Mouse (Mus musculus) midbrain, postnatal 0 days (tissue): ENCODE measurements at regions not wholly inside any gene's neighbourhood (a gene's known extent, or its start where the extent isn't known, plus 50 kb on each side); places are given as distances from the start of the nearest gene placed in this dataset.

Source experiments
- ATAC-seq: fragments of 200-750 bp; cut with Nextera tagmentation; 2 replicates; pipeline ENCODE4 v1.8.0; 2017; ENCODE audit warnings: moderate number of reproducible peaks, mild to moderate bottlenecking, moderate TSS enrichment, moderate library complexity; ENCODE audit not compliant: low FRiP score
- DNase-seq: peaks from one replicate; pipeline ENCODE4 v3.0.0-alpha.2; 2015; ENCODE audit warnings: low spot score
- H3K27ac ChIP-seq: fragments of 300-500 bp; sonication (generic); 2 replicates; pipeline ENCODE4 v1.5.1; 2014; ENCODE audit warnings: low read depth, mild to moderate bottlenecking, low read length, mixed read lengths
- H3K27me3 ChIP-seq: fragments of 300-500 bp; sonication (generic); 2 replicates; pipeline ENCODE4 v1.6.1; 2014; ENCODE audit warnings: low read length, control low read depth, mixed read lengths; ENCODE audit not compliant: insufficient read depth
- H3K36me3 ChIP-seq: fragments of 300-500 bp; sonication (generic); 2 replicates; pipeline ENCODE4 v1.6.1; 2014; ENCODE audit warnings: low read length, control low read depth, mixed read lengths; ENCODE audit not compliant: insufficient read depth
- H3K4me1 ChIP-seq: fragments of 300-500 bp; sonication (generic); 2 replicates; pipeline ENCODE4 v1.6.1; 2014; ENCODE audit warnings: mild to moderate bottlenecking, control low read depth, antibody characterized with exemption, low read length, mixed read lengths; ENCODE audit not compliant: insufficient read depth
- H3K4me2 ChIP-seq: fragments of 300-500 bp; sonication (generic); 2 replicates; pipeline ENCODE4 v1.6.1; 2014; ENCODE audit warnings: low read depth, mild to moderate bottlenecking, low read length, mixed read lengths; ENCODE audit not compliant: poor library complexity, severe bottlenecking
- H3K4me3 ChIP-seq: fragments of 300-500 bp; sonication (generic); 2 replicates; pipeline ENCODE4 v1.5.1; 2014; ENCODE audit warnings: low read depth, mild to moderate bottlenecking, low read length, moderate library complexity
- H3K9ac ChIP-seq: fragments of 300-500 bp; sonication (generic); replicated peaks from 2 replicates; pipeline ENCODE4 v1.6.1; 2014; ENCODE audit warnings: mild to moderate bottlenecking, low read length, moderate library complexity, mixed read lengths; ENCODE audit not compliant: poor library complexity, severe bottlenecking
- H3K9me3 ChIP-seq: fragments of 300-500 bp; sonication (generic); 2 replicates; pipeline ENCODE4 v1.6.1; 2016; ENCODE audit warnings: low read length, control low read depth
- CTCF ChIP-seq: IDR thresholded peaks from 2 replicates; pipeline ENCODE4 v1.5.1; 2016; ENCODE audit warnings: antibody characterized with exemption, mild to moderate bottlenecking
- WGBS: fragments of 180-500 bp; shearing (Covaris S2); extraction: QIAGEN DNeasy Blood & Tissue Kit; methylation state at CpG from one replicate; pipeline ENCODE4 v1.1.7; 2014; 5-methylcytosine and 5-hydroxymethylcytosine counted together

DNA sequence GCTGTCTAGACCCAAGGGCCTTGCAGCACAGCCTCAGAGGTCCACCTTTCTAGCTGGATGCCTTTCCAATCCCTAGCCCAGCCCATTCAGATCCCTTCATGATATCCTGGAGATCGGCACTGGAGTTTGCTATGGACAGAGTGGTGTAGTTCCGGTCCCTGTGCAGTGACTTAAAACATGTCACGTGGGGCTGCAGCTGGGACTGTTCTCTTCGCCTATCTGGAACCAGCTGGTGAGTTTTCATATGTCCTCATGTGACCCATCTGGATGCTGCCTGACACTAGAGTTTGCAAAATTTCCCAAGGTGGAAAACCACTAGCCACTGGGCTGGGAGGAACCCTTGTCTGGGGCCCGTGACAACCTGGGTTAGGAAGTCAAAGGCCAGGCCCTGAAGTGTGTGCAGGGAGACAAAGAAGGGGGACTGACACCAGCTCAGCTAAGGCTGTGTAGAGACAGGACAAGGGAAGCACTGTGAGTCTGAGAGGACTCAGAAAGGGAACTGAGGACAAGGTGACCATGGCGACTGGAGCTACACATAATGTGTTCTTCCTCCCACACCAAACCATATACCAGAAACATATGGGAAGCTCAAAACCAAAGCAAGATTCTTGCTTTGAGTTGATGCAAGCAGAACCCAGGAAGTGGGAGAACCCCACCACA lies 75.9 kb upstream of the Dazl start:
- no peak for DNase-seq
- no peaks in the 10 kb centered on the region for H3K36me3 ChIP-seq
- no peak overlapping the region for H3K9ac ChIP-seq
- no peaks in the 10 kb centered on the region for H3K9me3 ChIP-seq
- no peak overlapping the region for H3K4me2 ChIP-seq
- no peak overlapping the region for H3K4me3 ChIP-seq
- ATAC-seq, result no peak
- no peak for TF ChIP-seq CTCF
- no peaks in the 10 kb centered on the region for H3K4me1 ChIP-seq
- no peaks in the 10 kb centered on the region for H3K27me3 ChIP-seq
- 87% methylated on average over 6 of the region's 6 CpGs for WGBS
- no peak overlapping the region for H3K27ac ChIP-seq

DNA sequence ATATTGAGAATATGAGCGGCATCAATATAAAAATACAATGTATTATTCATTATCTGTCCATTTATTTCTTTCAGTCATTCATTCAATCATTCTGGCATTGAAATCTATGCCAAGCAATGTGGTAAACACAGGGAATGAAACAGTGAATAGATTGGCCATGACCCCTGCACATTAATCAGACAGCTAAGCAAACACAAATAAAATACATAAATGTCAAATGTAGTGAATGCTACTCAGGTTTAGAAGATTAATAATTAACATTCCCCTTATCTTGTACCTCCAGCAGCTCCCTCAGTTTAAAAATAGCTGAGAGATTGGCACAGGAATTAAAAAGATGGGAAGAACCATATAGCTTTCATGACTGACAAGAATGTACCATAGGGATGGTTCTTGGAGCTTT lies 77.0 kb upstream of the Dazl start:
- H3K9me3 ChIP-seq, result no peaks in the 10 kb centered on the region
- H3K36me3 ChIP-seq, result no peaks in the 10 kb centered on the region
- H3K4me2 ChIP-seq, result no peak overlapping the region
- H3K27me3 ChIP-seq, result no peaks in the 10 kb centered on the region
- no peak overlapping the region for H3K4me3 ChIP-seq
- DNase-seq, result no peak
- no peak for TF ChIP-seq CTCF
- H3K9ac ChIP-seq, result no peak overlapping the region
- no peak for ATAC-seq
- no peak overlapping the region for H3K27ac ChIP-seq
- 87% methylated on average over 1 of the region's 1 CpGs for WGBS
- H3K4me1 ChIP-seq, result no peaks in the 10 kb centered on the region

DNA sequence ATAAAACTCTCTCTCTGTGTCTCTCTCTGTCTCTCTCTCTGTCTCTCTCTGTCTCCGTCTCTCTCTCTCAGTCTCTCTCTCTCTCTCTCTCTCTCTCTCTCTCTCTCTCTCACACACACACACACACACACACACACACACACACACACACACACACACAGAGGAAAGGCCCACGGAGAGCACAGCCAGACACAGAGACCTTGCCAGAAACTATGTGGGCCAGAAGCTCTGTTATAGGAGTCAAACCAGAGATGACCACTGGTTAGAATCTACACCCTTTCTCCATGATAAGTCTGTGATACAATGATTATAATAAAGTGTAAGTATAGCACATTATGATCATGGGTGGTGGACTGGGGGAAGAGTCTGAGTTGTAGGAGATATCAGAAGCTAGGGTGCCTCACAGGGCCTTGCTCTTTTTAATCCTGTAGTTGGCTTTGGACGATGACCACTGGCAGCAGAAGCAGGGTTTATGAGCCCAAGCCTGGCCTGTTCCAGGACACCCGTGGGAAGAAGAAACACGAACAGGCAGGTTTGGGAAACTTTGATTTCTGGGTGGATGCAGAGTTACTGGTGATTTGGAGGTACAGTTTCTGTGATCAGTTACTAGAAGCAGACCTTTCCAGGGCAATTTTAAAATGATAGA lies 80.2 kb upstream of the Dazl start:
- no peak for TF ChIP-seq CTCF
- Histone ChIP-seq H3K4me1 (no peaks in the 10 kb centered on the region), H3K9ac (no peak overlapping the region), H3K4me3 (no peak overlapping the region), H3K27ac (no peak overlapping the region), H3K36me3 (no peaks in the 10 kb centered on the region), H3K9me3 (no peaks in the 10 kb centered on the region), H3K4me2 (no peak overlapping the region), H3K27me3 (no peaks in the 10 kb centered on the region)
- DNase-seq (no peak), ATAC-seq (no peak)
- 85% methylated on average over 5 of the region's 5 CpGs for WGBS

DNA sequence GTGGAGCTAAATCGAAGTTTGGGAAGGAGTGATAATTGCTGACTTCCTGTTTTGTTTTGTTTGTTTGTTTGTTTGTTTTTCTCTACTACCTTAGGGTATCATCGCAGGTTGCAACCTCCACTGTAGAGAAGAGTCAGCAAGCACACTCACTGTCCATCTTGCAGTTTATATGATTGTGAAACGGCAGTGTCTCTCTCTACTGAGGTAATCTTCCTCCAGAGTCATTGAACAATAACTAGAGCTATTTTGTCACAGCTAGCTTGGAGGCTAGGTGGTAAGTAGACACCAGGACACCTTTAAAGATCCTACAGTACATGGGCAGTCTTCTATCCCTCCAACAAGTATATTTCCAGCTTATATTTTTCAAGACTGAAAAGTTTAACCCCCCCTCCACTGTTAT lies 82.0 kb upstream of the Dazl start:
- Histone ChIP-seq H3K9me3 (no peaks in the 10 kb centered on the region), H3K27ac (no peak overlapping the region), H3K36me3 (no peaks in the 10 kb centered on the region), H3K4me3 (no peak overlapping the region), H3K4me1 (no peaks in the 10 kb centered on the region), H3K27me3 (no peaks in the 10 kb centered on the region), H3K9ac (no peak overlapping the region), H3K4me2 (no peak overlapping the region)
- DNase-seq, result no peak
- WGBS, result 86% methylated on average over 3 of the region's 3 CpGs
- TF ChIP-seq CTCF, result no peak
- ATAC-seq, result no peak

DNA sequence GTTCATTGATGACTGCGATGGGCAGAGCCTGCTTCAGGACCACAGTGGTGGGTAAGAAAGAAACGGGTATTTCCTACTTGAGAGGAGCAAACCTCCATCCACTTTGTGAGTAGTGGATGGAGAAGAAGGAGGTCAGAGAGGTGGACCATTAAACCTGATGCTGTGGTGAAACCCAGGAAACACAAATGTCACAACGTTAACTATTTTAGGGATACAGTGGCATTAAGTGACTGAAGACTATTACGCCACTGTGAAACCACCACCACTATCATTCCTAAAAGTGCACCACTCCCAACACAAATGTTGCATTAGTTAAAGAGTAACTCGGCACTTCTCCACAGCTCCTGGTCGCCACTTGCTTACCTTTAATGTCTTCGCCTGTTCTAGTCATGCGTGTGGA lies 83.3 kb upstream of the Dazl start:
- no peaks in the 10 kb centered on the region for H3K36me3 ChIP-seq
- no peak for DNase-seq
- no peaks in the 10 kb centered on the region for H3K27me3 ChIP-seq
- no peak for ATAC-seq
- H3K9me3 ChIP-seq, result no peaks in the 10 kb centered on the region
- H3K4me3 ChIP-seq, result no peak overlapping the region
- no peak overlapping the region for H3K9ac ChIP-seq
- H3K4me1 ChIP-seq, result no peaks in the 10 kb centered on the region
- H3K4me2 ChIP-seq, result no peak overlapping the region
- TF ChIP-seq CTCF, result no peak
- no peak overlapping the region for H3K27ac ChIP-seq
- WGBS, result 96% methylated on average over 8 of the region's 8 CpGs

DNA sequence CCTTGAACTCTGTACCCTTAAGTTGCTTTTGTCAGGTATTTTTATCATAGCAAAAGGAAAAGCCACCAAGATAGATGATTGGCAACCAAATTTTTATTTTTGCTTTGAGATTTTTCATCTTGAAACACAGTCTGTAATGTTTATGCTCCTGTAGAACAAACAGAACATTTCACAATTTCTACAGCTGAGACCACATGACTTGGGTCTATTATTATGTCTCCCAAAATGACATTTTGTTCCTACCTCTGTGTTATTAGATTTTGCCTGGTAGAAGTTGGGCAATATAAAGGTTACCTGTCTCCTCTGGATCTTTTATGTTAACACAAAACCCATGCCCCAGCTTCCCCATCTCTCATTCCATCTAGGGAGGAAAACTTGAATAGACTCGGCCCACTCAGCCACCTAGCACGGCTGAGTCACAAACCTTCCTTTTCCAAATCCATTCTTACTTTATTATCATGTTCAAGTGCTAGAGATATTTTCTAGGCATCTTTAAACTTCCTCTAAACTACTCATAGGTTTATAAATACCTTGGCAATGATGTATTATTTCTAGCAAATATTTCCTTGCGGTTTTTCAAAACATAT lies 84.8 kb upstream of the Dazl start:
- no peaks in the 10 kb centered on the region for H3K36me3 ChIP-seq
- H3K4me1 ChIP-seq, result no peaks in the 10 kb centered on the region
- DNase-seq (no peak), ATAC-seq (no peak)
- no peak overlapping the region for H3K27ac ChIP-seq
- H3K9me3 ChIP-seq, result no peaks in the 10 kb centered on the region
- H3K4me3 ChIP-seq, result no peak overlapping the region
- WGBS, result 92% methylated on average over 3 of the region's 3 CpGs
- no peak overlapping the region for H3K4me2 ChIP-seq
- no peak for TF ChIP-seq CTCF
- no peaks in the 10 kb centered on the region for H3K27me3 ChIP-seq
- no peak overlapping the region for H3K9ac ChIP-seq
